Mouse (Mus musculus) forebrain, embryonic 13.5 days (tissue): ENCODE data around the gene Exo5. TPM values are rescaled to one million over a fixed set of nuclear protein-coding genes. Genes with fewer than 3 reads are reported as not detected.
A peak's percentile ranks its signal among the peaks of the same experiment; 100 is the strongest.

Source experiments
- ATAC-seq: fragments of 200-750 bp; cut with Nextera tagmentation; 2 replicates; pipeline ENCODE4 v1.8.0; 2017
- H3K27ac ChIP-seq: fragments of 300-500 bp; sonication (generic); 2 replicates; pipeline ENCODE4 v1.5.1; 2015; ENCODE audit warnings: inconsistent platforms, mild to moderate bottlenecking, moderate library complexity
- H3K27me3 ChIP-seq: fragments of 300-500 bp; sonication (generic); 2 replicates; pipeline ENCODE4 v1.6.1; 2015; ENCODE audit warnings: mild to moderate bottlenecking, inconsistent platforms
- H3K36me3 ChIP-seq: fragments of 300-500 bp; sonication (generic); 2 replicates; pipeline ENCODE4 v1.6.1; 2015; ENCODE audit warnings: mild to moderate bottlenecking, inconsistent platforms; ENCODE audit not compliant: poor library complexity, severe bottlenecking
- H3K4me1 ChIP-seq: fragments of 300-500 bp; sonication (generic); 2 replicates; pipeline ENCODE4 v1.6.1; 2015; ENCODE audit warnings: inconsistent platforms
- H3K4me2 ChIP-seq: fragments of 300-500 bp; sonication (generic); 2 replicates; pipeline ENCODE4 v1.6.1; 2015; ENCODE audit warnings: inconsistent platforms, mild to moderate bottlenecking, moderate library complexity
- H3K4me3 ChIP-seq: fragments of 300-500 bp; sonication (generic); 2 replicates; pipeline ENCODE4 v1.5.1; 2015; ENCODE audit warnings: mild to moderate bottlenecking, inconsistent platforms
- H3K9ac ChIP-seq: fragments of 300-500 bp; sonication (generic); 2 replicates; pipeline ENCODE4 v1.6.1; 2015; ENCODE audit warnings: mild to moderate bottlenecking, inconsistent platforms
- H3K9me3 ChIP-seq: fragments of 300-500 bp; sonication (generic); replicated peaks from 2 replicates; pipeline ENCODE4 v1.6.1; 2016; ENCODE audit warnings: inconsistent platforms
- WGBS: fragments of 180-500 bp; shearing (Covaris S2); methylation state at CpG from one replicate; pipeline ENCODE4 v1.1.7; 2015; 5-methylcytosine and 5-hydroxymethylcytosine counted together
- polyA plus RNA-seq: library from polyadenylated mRNA; unstranded; fragments of >200 nt; fragmentation: Nextera tagmentation; extraction: Ambion mirVana; gene quantifications from 2 replicates; pipeline ENCODE4 v1.2.1, GENCODE M21; 2015

Gene Exo5
- polyA plus RNA-seq = 42.9 and 44.4 TPM in 2 replicates

DNA sequence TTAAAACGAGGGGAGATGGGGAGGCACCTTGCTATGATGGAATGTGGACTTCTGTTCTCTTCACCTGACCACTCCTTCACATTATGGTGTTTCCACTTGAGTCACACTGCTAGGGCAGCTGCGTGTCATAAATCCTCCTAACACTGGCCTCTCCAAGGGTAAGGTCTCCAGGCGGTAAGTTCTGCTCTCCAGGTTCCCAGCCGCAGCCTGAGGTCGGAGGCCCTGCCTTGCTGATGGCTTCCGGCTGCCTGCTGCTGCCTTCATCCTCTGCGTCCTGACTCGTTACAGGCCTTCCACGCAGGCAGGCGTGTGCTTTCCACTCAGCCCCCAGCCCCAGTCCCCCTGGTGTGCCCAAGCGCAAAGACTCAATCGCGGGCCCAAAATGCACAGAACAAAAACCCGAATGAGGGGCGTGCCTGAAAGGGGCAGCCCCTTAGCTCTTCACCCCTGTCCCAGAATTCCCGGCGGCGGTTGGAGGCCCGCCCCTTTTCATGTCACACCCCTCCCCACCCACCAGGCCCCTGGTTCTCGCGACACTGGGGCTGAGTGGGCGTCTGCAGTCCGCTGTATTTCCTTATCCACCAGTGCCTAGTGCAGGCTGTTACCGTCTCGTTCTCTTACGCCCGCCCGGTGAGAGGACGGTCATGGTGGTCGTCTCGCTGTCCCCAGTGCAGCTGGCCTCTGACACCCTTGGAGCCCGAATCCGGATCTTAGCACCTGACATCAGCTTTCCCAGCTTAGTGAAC, at the start of gene Exo5:
TSS of gene Exo5 (minus strand) at position 464 of the 746 bp plus-strand sequence.
- peak within 1 kb of the TSS; percentile 71 for H3K4me2 ChIP-seq
- no peaks in the 10 kb centered on the region; the same call in 1 of the 2 replicates for H3K9me3 ChIP-seq
- H3K27ac ChIP-seq = peak within 1 kb of the TSS; percentile 90
- no peaks in the 10 kb centered on the region for H3K27me3 ChIP-seq
- peak within 1 kb of the TSS; percentile 68 for H3K4me3 ChIP-seq
- peaks cover 31% of the 10 kb centered on the region for H3K36me3 ChIP-seq
- peaks cover 20% of the 10 kb centered on the region for H3K4me1 ChIP-seq
- H3K9ac ChIP-seq = peak within 1 kb of the TSS; percentile 84
- ATAC-seq = peak; percentile 99
- WGBS = under 1% methylated on average over 33 of the region's 33 CpGs

DNA sequence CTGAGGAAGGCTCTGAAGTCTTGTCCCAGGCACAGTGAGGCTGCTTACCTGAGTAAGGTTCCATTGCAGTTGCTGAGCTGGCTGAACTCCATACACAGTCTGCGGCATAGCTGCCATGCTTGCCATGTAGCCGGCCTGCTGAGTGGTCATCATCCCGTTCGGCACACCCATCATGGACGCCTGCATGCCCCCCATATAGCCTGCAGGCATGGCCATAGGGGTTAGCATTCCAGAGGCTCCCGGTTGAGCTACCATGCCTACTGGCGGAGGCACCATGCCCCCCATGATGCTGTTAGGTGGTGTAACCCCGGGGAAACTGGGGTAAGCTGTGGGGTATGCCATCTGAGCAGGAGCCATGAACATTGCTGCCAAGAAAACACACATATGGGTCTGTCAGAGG, 47.0 kb upstream of the Exo5 start:
- Histone ChIP-seq H3K27me3 (no peaks in the 10 kb centered on the region), H3K36me3 (peaks cover 59% of the 10 kb centered on the region), H3K27ac (no peak overlapping the region), H3K9me3 (no peaks in the 10 kb centered on the region), H3K4me3 (no peak overlapping the region), H3K4me2 (no peak overlapping the region), H3K4me1 (no peaks in the 10 kb centered on the region), H3K9ac (no peak overlapping the region)
- no peak for ATAC-seq
- 94% methylated on average over 8 of the region's 8 CpGs for WGBS

DNA sequence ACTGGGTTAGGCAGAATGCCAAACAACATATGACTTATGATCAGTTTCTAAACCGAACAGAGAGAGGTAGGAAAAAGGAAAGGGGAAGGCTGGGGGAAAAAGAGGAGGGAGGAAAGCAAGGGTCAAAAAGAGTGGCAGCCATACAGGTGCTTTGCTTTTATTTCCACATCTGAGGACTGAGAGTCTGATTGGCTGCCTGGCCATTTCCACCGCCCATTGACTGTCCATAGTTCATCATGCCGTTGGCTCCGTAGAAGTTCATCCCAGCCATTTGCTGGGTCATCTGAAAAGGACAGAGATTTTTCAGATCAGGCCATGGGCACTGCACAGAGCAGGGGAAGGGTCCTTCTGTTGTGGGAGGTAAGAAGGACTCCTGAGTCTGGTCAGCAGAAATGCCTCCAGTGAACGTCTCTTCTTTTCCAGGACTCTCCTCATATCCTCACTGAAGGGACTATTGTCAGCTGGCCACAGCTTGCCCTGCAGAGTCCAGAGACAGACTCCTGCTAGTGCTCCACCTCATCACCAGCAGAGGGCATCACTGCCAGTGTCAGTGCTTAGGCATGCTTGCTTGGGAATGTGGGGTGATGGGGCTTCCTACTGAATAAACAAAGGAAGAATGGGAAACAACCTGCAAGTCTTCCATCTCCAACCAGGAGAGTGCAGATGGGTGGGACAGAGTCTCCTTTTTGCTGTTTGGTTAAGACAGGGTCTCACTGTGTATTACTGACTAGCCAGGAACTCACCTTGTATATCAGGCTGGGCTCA, 44.7 kb upstream of the Exo5 start:
- ATAC-seq = 0 out of 2 replicates have a peak, but pooled peaks have one; percentile 27
- no peaks in the 10 kb centered on the region for H3K4me1 ChIP-seq
- WGBS = 84% methylated on average over 5 of the region's 5 CpGs
- no peak overlapping the region for H3K9ac ChIP-seq
- H3K4me2 ChIP-seq = no peak overlapping the region
- no peaks in the 10 kb centered on the region for H3K27me3 ChIP-seq
- no peak overlapping the region for H3K4me3 ChIP-seq
- H3K9me3 ChIP-seq = no peaks in the 10 kb centered on the region
- H3K27ac ChIP-seq = no peak overlapping the region
- H3K36me3 ChIP-seq = peaks cover 50% of the 10 kb centered on the region

DNA sequence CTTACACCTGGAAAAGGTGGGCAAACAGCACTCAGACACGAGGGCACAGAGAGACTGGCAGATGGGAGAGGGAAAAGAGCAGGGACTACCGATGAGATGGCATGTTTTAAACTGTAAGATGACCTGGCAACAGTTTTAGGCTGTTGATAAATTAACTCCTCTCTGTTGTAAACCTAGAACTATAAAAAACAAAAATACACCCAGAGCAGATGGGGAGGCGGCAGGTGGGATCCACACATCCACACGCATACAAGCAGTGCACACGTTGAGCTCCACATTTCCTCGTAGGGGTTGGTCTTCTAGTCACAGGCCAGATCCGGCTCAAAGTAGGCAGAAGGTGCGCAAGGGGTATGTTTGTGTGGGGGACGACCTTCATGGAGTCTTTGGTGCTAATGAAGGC, 43.7 kb upstream of the Exo5 start:
- H3K27ac ChIP-seq = no peak overlapping the region
- H3K9ac ChIP-seq = no peak overlapping the region
- no peak for ATAC-seq
- H3K36me3 ChIP-seq = peaks cover 41% of the 10 kb centered on the region
- H3K9me3 ChIP-seq = no peaks in the 10 kb centered on the region
- no peaks in the 10 kb centered on the region for H3K4me1 ChIP-seq
- H3K27me3 ChIP-seq = no peaks in the 10 kb centered on the region
- H3K4me3 ChIP-seq = no peak overlapping the region
- WGBS = 91% methylated on average over 9 of the region's 9 CpGs
- no peak overlapping the region for H3K4me2 ChIP-seq

DNA sequence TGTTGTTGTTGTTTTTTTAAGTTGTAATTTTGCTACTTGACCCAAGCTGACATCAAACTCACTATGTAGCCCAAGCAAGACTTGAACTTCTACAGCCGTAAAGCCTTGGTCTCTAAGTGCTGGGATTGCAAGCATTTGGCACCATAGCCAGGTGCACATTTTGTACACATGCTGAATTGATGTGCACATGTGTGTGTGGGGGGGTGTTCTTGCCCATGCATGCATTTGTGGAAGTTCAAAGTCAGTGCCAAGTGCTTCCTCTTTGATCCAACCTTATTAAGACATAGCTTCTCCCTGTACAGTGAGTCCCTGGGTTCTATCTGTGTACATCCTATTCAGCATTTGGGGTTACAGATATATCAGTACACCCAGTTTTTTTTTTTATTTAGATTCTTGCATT, 30.8 kb upstream of the Exo5 start:
- no peak overlapping the region for H3K9ac ChIP-seq
- no peaks in the 10 kb centered on the region for H3K9me3 ChIP-seq
- no peaks in the 10 kb centered on the region for H3K36me3 ChIP-seq
- ATAC-seq = no peak
- peaks cover 10% of the 10 kb centered on the region for H3K4me1 ChIP-seq
- WGBS = 93% methylated on average over 1 of the region's 1 CpGs
- no peak overlapping the region for H3K4me3 ChIP-seq
- H3K4me2 ChIP-seq = no peak overlapping the region
- H3K27ac ChIP-seq = no peak overlapping the region
- no peaks in the 10 kb centered on the region for H3K27me3 ChIP-seq

DNA sequence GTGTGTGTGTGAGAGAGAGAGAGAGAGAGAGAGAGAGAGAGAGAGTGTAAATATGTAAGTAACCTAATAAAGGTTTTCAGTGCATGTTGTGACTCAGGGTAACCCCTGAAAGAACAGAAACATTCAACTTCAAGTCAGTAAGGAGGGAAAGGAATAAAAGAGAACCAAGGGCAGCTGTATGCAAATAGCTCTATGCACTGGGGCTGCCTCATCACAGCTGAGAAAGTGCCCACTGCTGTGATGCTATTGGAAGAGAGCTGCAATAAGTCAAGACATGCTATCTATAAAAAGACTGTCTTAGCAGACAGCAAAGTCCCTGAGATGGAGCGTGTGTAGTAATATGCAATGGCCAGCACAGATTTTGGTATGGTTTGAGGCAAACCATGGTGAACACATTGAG, 28.9 kb upstream of the Exo5 start:
- WGBS = 68% methylated on average over 1 of the region's 1 CpGs
- no peak overlapping the region for H3K9ac ChIP-seq
- ATAC-seq = no peak
- no peaks in the 10 kb centered on the region for H3K36me3 ChIP-seq
- peaks cover 11% of the 10 kb centered on the region for H3K4me1 ChIP-seq
- no peaks in the 10 kb centered on the region for H3K27me3 ChIP-seq
- no peak overlapping the region for H3K4me2 ChIP-seq
- H3K9me3 ChIP-seq = no peaks in the 10 kb centered on the region
- H3K4me3 ChIP-seq = no peak overlapping the region
- H3K27ac ChIP-seq = no peak overlapping the region

DNA sequence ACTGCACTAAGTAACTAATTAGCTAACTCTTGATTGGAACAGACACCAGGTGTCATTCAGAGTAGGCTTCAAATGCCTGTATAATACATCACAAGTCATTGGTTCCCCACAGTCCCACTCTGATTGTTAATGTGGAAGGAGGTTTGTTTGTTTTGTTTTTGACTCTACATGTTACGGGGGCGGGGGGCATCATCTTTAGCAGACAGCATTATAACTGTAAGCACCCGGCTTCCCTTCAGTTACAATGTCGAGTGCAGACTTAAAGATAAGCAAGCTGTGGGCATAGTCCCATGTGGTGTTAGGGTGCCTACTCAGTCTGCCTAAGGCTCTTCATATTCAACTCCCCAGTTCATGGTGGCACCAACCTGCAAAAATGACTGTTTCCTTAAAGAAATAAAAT, 28.2 kb upstream of the Exo5 start:
- H3K9ac ChIP-seq = no peak overlapping the region
- no peaks in the 10 kb centered on the region for H3K27me3 ChIP-seq
- no peaks in the 10 kb centered on the region for H3K36me3 ChIP-seq
- peaks cover 11% of the 10 kb centered on the region for H3K4me1 ChIP-seq
- H3K4me2 ChIP-seq = no peak overlapping the region
- no peak overlapping the region for H3K4me3 ChIP-seq
- no peak for ATAC-seq
- no peaks in the 10 kb centered on the region for H3K9me3 ChIP-seq
- WGBS = 77% methylated on average over 4 of the region's 4 CpGs
- no peak overlapping the region for H3K27ac ChIP-seq

DNA sequence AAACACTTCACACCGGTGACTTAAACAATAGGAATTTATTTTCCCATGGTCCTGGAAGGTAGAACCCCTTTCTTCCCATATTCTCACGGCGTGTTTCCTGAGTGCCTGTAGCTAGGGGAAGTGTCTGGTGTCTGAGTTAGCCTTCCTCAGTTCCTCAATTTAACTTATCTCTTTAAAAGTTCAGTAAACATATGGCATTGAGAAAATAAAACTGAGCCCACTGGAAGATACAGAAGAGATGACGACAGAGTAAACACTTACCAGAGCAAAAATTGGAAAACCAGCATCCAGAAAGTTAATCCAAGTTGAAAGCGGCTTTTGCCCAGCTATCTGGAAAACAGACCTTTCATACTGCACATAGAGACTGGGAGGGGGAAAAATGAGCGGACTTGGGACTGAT, 27.3 kb upstream of the Exo5 start:
- no peaks in the 10 kb centered on the region for H3K36me3 ChIP-seq
- no peaks in the 10 kb centered on the region for H3K27me3 ChIP-seq
- peak overlapping the region; percentile 89 for H3K9ac ChIP-seq
- peak; percentile 2; the same call in 1 of the 2 replicates for ATAC-seq
- peak overlapping the region; percentile 80 for H3K4me2 ChIP-seq
- 61% methylated on average over 6 of the region's 6 CpGs for WGBS
- H3K4me3 ChIP-seq = peak overlapping the region; percentile 83
- no peaks in the 10 kb centered on the region for H3K9me3 ChIP-seq
- H3K27ac ChIP-seq = 0 out of 2 replicates have a peak overlapping the region, but pooled peaks have one; percentile 26
- peaks cover 11% of the 10 kb centered on the region for H3K4me1 ChIP-seq

DNA sequence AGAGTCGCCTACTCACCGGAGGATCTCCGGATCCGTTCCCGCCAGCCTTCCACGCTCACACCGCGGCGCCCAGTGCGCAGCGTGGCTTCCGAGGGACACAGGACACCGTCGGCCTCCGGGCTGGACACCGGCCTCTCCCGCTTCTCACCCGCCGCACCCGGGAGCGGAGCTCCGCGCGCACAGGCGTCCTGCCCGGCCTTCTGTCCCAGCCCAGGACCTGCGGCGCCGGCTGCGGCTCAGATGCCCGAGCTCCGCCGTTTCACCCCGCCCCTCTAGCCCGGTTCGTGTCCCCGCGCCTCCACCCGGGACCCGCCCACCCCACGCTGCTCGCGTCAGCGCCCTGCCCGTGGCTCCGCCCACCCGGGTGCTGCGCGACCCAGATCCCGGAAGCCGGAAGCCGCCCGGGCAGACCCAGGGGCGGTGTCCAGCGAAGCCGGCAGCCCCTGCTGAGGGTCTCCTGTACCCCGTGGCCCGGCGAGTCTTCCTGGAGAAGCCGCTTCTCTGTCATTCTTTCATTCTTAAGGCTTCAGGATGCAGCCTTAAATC, 26.7 kb upstream of the Exo5 start, which contains the start of gene Zfp69:
TSS of gene Zfp69 (minus strand) at position 272 of the 546 bp plus-strand sequence.
- Histone ChIP-seq H3K4me1 (peaks cover 11% of the 10 kb centered on the region), H3K27ac (peak within 1 kb of the TSS; percentile 77), H3K9ac (peak within 1 kb of the TSS; percentile 89), H3K27me3 (no peaks in the 10 kb centered on the region), H3K4me3 (peak within 1 kb of the TSS; percentile 83), H3K4me2 (peak within 1 kb of the TSS; percentile 80), H3K36me3 (peaks cover 4% of the 10 kb centered on the region; the same call in 1 of the 2 replicates), H3K9me3 (no peaks in the 10 kb centered on the region)
- peak; percentile 98 for ATAC-seq
- WGBS = under 1% methylated on average over 47 of the region's 60 CpGs

DNA sequence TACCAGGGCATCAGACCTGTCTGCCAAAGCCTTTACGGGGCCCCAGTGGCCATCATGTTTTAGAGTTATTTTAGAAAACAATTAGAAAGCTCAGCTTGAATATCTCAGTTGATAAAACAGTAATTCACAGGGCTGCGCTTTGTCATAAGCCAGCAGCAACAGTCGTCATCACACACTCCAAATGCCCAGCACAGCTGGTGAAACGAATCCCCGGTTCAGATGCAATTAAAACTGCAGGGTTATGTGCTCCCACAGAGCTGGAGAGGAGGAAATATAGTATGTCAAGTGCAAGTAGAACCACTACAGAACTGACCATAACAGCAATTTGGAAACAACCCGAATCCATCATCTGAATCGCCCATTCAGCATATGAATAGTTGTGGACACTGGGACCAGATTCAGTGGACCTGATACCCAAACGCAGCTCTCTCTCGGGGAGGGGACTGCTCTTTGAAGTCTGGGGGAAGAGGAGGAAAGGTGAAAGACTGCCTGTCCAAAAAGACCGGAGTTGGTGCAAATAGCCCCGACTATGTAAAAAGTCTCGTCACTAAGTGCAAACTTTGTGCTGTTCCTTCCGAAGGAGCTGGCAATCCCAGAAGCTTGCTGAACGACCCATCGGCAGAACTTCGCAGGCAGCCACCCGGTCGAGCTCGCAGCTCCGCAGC, 26.1 kb upstream of the Exo5 start:
- 6% methylated on average over 20 of the region's 20 CpGs for WGBS
- 0 out of 2 replicates have a peak, but pooled peaks have one; percentile 9 for ATAC-seq
- Histone ChIP-seq H3K4me1 (peaks cover 11% of the 10 kb centered on the region), H3K27me3 (no peaks in the 10 kb centered on the region), H3K4me3 (peak overlapping the region; percentile 83), H3K9me3 (no peaks in the 10 kb centered on the region), H3K4me2 (peak overlapping the region; percentile 80), H3K27ac (peak overlapping the region; percentile 77), H3K36me3 (peaks cover 8% of the 10 kb centered on the region; the same call in 1 of the 2 replicates), H3K9ac (peak overlapping the region; percentile 89)

DNA sequence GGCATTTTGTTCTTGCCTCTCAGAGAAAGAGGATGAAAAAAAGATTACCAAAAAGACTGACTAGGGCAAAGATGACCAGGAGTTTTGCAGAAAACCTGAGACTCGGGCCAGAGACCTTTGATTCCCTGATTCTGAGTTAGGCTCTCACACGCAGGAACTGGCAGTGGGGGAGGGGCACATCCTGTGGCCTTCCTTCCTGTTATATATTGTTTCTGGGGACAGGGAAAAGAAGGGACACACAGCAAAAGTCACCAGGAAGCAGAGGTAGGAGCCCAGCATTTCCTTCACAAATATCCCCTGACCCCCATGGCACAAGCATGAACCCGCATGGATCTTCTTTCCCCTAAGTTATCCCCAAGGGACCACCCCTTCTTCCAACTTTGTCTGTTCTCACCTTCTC, 24.1 kb upstream of the Exo5 start:
- Histone ChIP-seq H3K9ac (no peak overlapping the region), H3K4me1 (peaks cover 11% of the 10 kb centered on the region), H3K36me3 (peaks cover 8% of the 10 kb centered on the region; the same call in 1 of the 2 replicates), H3K27me3 (no peaks in the 10 kb centered on the region), H3K4me3 (no peak overlapping the region), H3K9me3 (no peaks in the 10 kb centered on the region), H3K27ac (no peak overlapping the region), H3K4me2 (no peak overlapping the region)
- WGBS = 93% methylated on average over 3 of the region's 3 CpGs
- ATAC-seq = no peak
